Mouse (Mus musculus): ENCODE results near the gene Gnl3l. TPM values are rescaled to one million over a fixed set of nuclear protein-coding genes. Genes with fewer than 3 reads are reported as not detected.

Gnl3l gene
- polyA plus RNA-seq, 1 experiment from 2014 or later, result 15.2 TPM

- H3K4me1 ChIP-seq (replicated peaks; ENCODE audit: control insufficient read depth, insufficient read depth), result no peaks in the 10 kb centered on the region
- no peaks in the 10 kb centered on the region for H3K27me3 ChIP-seq (ENCODE audit: control insufficient read depth, insufficient read depth, low read length)
- peak within 1 kb of the TSS; percentile 80 for H3K27ac ChIP-seq (replicated peaks)
- WGBS, result 92% methylated on average over 8 of the region's 8 CpGs
- TF ChIP-seq EP300 (optimal IDR thresholded peaks at IDR 0.05), result no peak
- no peak for TF ChIP-seq CTCF (IDR thresholded peaks at IDR 0.05; ENCODE audit: low read depth)
- peak within 1 kb of the TSS; percentile 61 for H3K4me3 ChIP-seq (ENCODE audit: low read depth, low read length)
- H3K9me3 ChIP-seq (ENCODE audit: control insufficient read depth, low read length), result no peaks in the 10 kb centered on the region
- no peak for DNase-seq (ENCODE audit: low spot score)
- peak within 1 kb of the TSS; percentile 71 for H3K9ac ChIP-seq (ENCODE audit: low read length)
- no peak for ATAC-seq (ENCODE audit: low FRiP score, low TSS enrichment)
- H3K4me2 ChIP-seq (replicated peaks; ENCODE audit: low read depth), result peak within 1 kb of the TSS; percentile 61
- H3K36me3 ChIP-seq (ENCODE audit: control insufficient read depth, insufficient read depth, low read length), result no peaks in the 10 kb centered on the region
Measured at GRCm38 (mm10) chrX:151045850-151046249, 28.7 kb upstream of the Gnl3l start, which contains the start of gene Fgd1. Fgd1 (plus strand) TSS chrX:151046150.

DNA sequence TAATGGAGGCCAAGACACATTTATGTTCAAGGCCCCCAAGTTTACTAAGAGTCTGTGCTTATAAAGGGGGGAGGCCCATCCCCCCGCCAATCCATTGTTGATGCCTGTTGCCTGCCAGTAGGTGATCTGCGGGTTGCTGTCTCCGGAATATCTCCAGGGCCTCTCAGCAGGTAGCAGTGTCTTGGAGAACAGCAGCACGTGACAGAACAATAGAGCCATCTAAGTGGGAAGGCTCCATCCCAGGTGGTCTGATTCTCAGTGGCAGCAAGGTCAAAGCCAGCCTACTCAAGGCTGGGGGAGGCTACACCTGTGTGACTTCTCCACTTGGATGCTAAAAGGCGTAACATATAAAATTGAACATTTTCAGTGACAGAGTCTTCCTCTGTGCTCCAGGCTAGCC lies 24.1 kb upstream of the Gnl3l start:
- Histone ChIP-seq H3K4me3 (ENCODE audit: low read depth, low read length) (no peak overlapping the region), H3K9ac (ENCODE audit: low read length) (no peak overlapping the region), H3K36me3 (ENCODE audit: control insufficient read depth, insufficient read depth, low read length) (no peaks in the 10 kb centered on the region), H3K27me3 (ENCODE audit: control insufficient read depth, insufficient read depth, low read length) (no peaks in the 10 kb centered on the region), H3K4me2 (replicated peaks; ENCODE audit: low read depth) (no peak overlapping the region), H3K4me1 (replicated peaks; ENCODE audit: control insufficient read depth, insufficient read depth) (no peaks in the 10 kb centered on the region), H3K27ac (replicated peaks) (no peak overlapping the region), H3K9me3 (ENCODE audit: control insufficient read depth, low read length) (no peaks in the 10 kb centered on the region)
- ATAC-seq (ENCODE audit: low FRiP score, low TSS enrichment), result no peak
- TF ChIP-seq CTCF (IDR thresholded peaks at IDR 0.05; ENCODE audit: low read depth), result no peak
- TF ChIP-seq EP300 (optimal IDR thresholded peaks at IDR 0.05), result no peak
- no peak for DNase-seq (ENCODE audit: low spot score)
- WGBS, result 65% methylated on average over 5 of the region's 5 CpGs

DNA sequence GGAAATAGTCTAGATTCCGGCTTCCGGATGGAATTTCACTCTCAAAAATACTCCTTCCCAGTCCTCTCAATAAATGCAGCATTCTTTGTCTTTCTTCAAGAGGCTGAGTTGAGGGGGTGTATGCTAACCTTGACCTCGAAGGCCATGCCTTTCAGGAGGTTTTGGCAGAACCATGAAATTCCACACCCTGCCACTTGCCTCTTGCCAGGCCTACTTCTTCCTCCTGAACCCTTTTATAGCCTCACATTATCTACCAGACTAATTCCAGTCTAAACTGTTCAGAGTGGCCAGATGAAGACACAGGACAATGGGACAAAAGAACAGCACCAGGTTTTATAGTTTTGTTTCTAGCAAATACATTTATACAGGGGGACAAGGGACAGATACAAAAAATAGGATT lies 14.3 kb upstream of the Gnl3l start:
- H3K36me3 ChIP-seq (ENCODE audit: control insufficient read depth, insufficient read depth, low read length), result no peaks in the 10 kb centered on the region
- H3K4me2 ChIP-seq (replicated peaks; ENCODE audit: low read depth), result no peak overlapping the region
- H3K27ac ChIP-seq (replicated peaks), result no peak overlapping the region
- no peaks in the 10 kb centered on the region for H3K4me1 ChIP-seq (replicated peaks; ENCODE audit: control insufficient read depth, insufficient read depth)
- no peak for ATAC-seq (ENCODE audit: low FRiP score, low TSS enrichment)
- H3K27me3 ChIP-seq (ENCODE audit: control insufficient read depth, insufficient read depth, low read length), result no peaks in the 10 kb centered on the region
- no peaks in the 10 kb centered on the region for H3K9me3 ChIP-seq (ENCODE audit: control insufficient read depth, low read length)
- no peak overlapping the region for H3K4me3 ChIP-seq (ENCODE audit: low read depth, low read length)
- WGBS, result 60% methylated on average over 3 of the region's 3 CpGs
- TF ChIP-seq EP300 (optimal IDR thresholded peaks at IDR 0.05), result no peak
- no peak for TF ChIP-seq CTCF (IDR thresholded peaks at IDR 0.05; ENCODE audit: low read depth)
- no peak for DNase-seq (ENCODE audit: low spot score)
- H3K9ac ChIP-seq (ENCODE audit: low read length), result no peak overlapping the region

DNA sequence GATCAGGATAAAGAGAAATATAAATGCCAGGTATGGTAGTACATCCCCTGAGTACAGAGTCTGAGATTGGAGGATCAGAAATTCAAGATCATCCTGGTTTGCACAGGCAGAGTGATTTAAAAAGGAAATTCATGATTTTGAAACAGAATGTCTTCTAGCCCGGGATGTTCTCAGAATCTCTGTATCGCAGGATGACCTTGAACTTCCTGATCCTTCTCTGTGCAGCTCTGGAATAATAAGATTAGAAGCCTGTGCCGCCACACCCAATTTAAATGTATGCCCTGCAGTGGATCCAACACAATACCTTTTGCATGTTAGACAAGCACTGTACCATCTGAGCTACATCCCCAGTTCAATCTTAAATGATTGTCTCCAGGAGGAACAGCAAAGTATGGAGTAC lies 1.7 kb upstream of the Gnl3l start:
- no peaks in the 10 kb centered on the region for H3K36me3 ChIP-seq (ENCODE audit: control insufficient read depth, insufficient read depth, low read length)
- H3K4me2 ChIP-seq (replicated peaks; ENCODE audit: low read depth), result no peak overlapping the region
- H3K4me1 ChIP-seq (replicated peaks; ENCODE audit: control insufficient read depth, insufficient read depth), result no peaks in the 10 kb centered on the region
- TF ChIP-seq CTCF (IDR thresholded peaks at IDR 0.05; ENCODE audit: low read depth) (no peak), EP300 (optimal IDR thresholded peaks at IDR 0.05) (no peak)
- no peak overlapping the region for H3K27ac ChIP-seq (replicated peaks)
- 77% methylated on average over 3 of the region's 3 CpGs for WGBS
- H3K9me3 ChIP-seq (ENCODE audit: control insufficient read depth, low read length), result no peaks in the 10 kb centered on the region
- no peaks in the 10 kb centered on the region for H3K27me3 ChIP-seq (ENCODE audit: control insufficient read depth, insufficient read depth, low read length)
- DNase-seq (ENCODE audit: low spot score), result no peak
- no peak overlapping the region for H3K9ac ChIP-seq (ENCODE audit: low read length)
- no peak for ATAC-seq (ENCODE audit: low FRiP score, low TSS enrichment)
- H3K4me3 ChIP-seq (ENCODE audit: low read depth, low read length), result no peak overlapping the region

GRCm38 (mm10) chrX:151017897-151018296 lies 775 bp upstream of the Gnl3l start:
- DNase-seq (ENCODE audit: low spot score) (no peak), ATAC-seq (ENCODE audit: low FRiP score, low TSS enrichment) (no peak)
- H3K4me3 ChIP-seq (ENCODE audit: low read depth, low read length), result peak overlapping the region; percentile 43
- no peaks in the 10 kb centered on the region for H3K4me1 ChIP-seq (replicated peaks; ENCODE audit: control insufficient read depth, insufficient read depth)
- peak overlapping the region; percentile 59 for H3K9ac ChIP-seq (ENCODE audit: low read length)
- WGBS, result 10% methylated on average over 3 of the region's 3 CpGs
- TF ChIP-seq EP300 (optimal IDR thresholded peaks at IDR 0.05) (no peak), CTCF (IDR thresholded peaks at IDR 0.05; ENCODE audit: low read depth) (no peak)
- no peaks in the 10 kb centered on the region for H3K27me3 ChIP-seq (ENCODE audit: control insufficient read depth, insufficient read depth, low read length)
- peak overlapping the region; percentile 48 for H3K4me2 ChIP-seq (replicated peaks; ENCODE audit: low read depth)
- no peak overlapping the region; the same call in 1 of the 2 replicates for H3K27ac ChIP-seq (replicated peaks)
- no peaks in the 10 kb centered on the region for H3K9me3 ChIP-seq (ENCODE audit: control insufficient read depth, low read length)
- no peaks in the 10 kb centered on the region for H3K36me3 ChIP-seq (ENCODE audit: control insufficient read depth, insufficient read depth, low read length)

DNA sequence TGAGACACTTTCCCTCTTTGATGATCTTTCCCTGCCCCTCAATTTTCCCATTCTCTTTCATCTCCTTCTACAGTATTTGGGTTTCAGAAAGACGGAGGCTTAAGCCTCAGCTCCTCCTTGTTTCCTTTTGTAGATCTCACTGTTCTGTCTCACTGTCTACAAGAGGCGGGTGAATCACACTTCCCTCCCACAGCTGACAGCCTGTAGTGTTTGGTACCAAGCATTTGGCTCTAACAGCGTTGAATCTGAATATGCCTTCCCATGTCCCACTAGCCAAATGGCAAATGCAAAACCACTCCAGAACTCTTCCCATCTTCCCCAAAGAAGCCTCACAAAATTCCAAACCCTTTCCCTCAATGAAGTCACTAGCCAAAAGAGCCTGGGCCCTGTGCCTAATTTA lies 20.3 kb downstream of the Gnl3l start:
- no peak for TF ChIP-seq CTCF (IDR thresholded peaks at IDR 0.05; ENCODE audit: low read depth)
- no peak for TF ChIP-seq EP300 (optimal IDR thresholded peaks at IDR 0.05)
- H3K9me3 ChIP-seq (ENCODE audit: control insufficient read depth, low read length), result no peaks in the 10 kb centered on the region
- H3K4me2 ChIP-seq (replicated peaks; ENCODE audit: low read depth), result no peak overlapping the region
- ATAC-seq (ENCODE audit: low FRiP score, low TSS enrichment), result no peak
- no peaks in the 10 kb centered on the region for H3K4me1 ChIP-seq (replicated peaks; ENCODE audit: control insufficient read depth, insufficient read depth)
- no peak overlapping the region for H3K4me3 ChIP-seq (ENCODE audit: low read depth, low read length)
- H3K36me3 ChIP-seq (ENCODE audit: control insufficient read depth, insufficient read depth, low read length), result 0 out of 2 replicates have a peak, but pooled peaks cover 2% of the 10 kb centered on the region
- no peak overlapping the region for H3K9ac ChIP-seq (ENCODE audit: low read length)
- 81% methylated on average over 3 of the region's 3 CpGs for WGBS
- no peaks in the 10 kb centered on the region for H3K27me3 ChIP-seq (ENCODE audit: control insufficient read depth, insufficient read depth, low read length)
- DNase-seq (ENCODE audit: low spot score), result no peak
- no peak overlapping the region for H3K27ac ChIP-seq (replicated peaks)
